ENCODE assay signal across 24 mouse cellular contexts in genomic region chr1:139808594-139808993, GRCm38 (mm10). TPM values are rescaled to one million over a fixed set of nuclear protein-coding genes. Genes with fewer than 3 reads are reported as not detected.
"Had no signal": no experiment of that assay in that cellular context is flagged by ENCODE, and none has a peak within 500 bp of the region (broad histone marks: within the 10 kb centered on the region; RNA-seq: fewer than 3 reads in every experiment).

No protein-coding gene starts in this region.

- H3K9me3 ChIP-seq: neural tube, embryonic 13.5 days; neural tube, embryonic 15.5 days; stomach, embryonic 15.5 days had no signal

- H3K27ac ChIP-seq: neural tube, embryonic 13.5 days; neural tube, embryonic 15.5 days; stomach, embryonic 15.5 days; stomach, postnatal 0 days had no signal

- H3K4me2 ChIP-seq: neural tube, embryonic 13.5 days; neural tube, embryonic 15.5 days; stomach, embryonic 15.5 days had no signal

- DNase-seq: retina, postnatal 1 day; right cerebral cortex, adult 18-20 months; right cerebral cortex, postnatal 14 days; right cerebral cortex, postnatal 25 days; right cerebral cortex, postnatal 4 days; spleen, adult 18-20 months; thymus, adult 18-20 months; thymus, adult 2 months; thymus, postnatal 14 days; thymus, postnatal 25 days; thymus, postnatal 36 days; thymus, postnatal 4 days had no signal

- H3K4me3 ChIP-seq: neural tube, embryonic 13.5 days; neural tube, embryonic 15.5 days; stomach, embryonic 15.5 days had no signal

- H3K9ac ChIP-seq: neural tube, embryonic 13.5 days; neural tube, embryonic 15.5 days; stomach, embryonic 15.5 days had no signal

- H3K4me1 ChIP-seq: neural tube, embryonic 13.5 days; neural tube, embryonic 15.5 days; stomach, embryonic 15.5 days had no signal

- H3K27me3 ChIP-seq: neural tube, embryonic 13.5 days; neural tube, embryonic 15.5 days; stomach, embryonic 15.5 days had no signal

- H3K36me3 ChIP-seq: neural tube, embryonic 13.5 days; neural tube, embryonic 15.5 days; stomach, embryonic 15.5 days had no signal

RNA-seq across cellular contexts. Expression of gene Gm4788, which starts 27.6 kb away (rescaled TPM):
- total RNA-seq: neutrophil, adult 5-6 weeks had no signal
- polyA plus RNA-seq: neural tube, embryonic 13.5 days; neural tube, embryonic 14.5 days; neural tube, embryonic 15.5 days; small intestine, adult 2 months; spleen, adult 2 months; stomach, embryonic 14.5 days; stomach, embryonic 15.5 days; stomach, postnatal 0 days; testis, adult 2 months; thymus, adult 2 months; thymus, postnatal 0 days; urinary bladder, adult 2 months had no signal

RNA-seq across cellular contexts. Expression of gene Cfhr2, which starts 49.9 kb away (rescaled TPM):
- total RNA-seq: neutrophil, adult 5-6 weeks had no signal
- polyA plus RNA-seq: neural tube, embryonic 13.5 days; neural tube, embryonic 14.5 days; neural tube, embryonic 15.5 days; small intestine, adult 2 months; spleen, adult 2 months; stomach, embryonic 14.5 days; testis, adult 2 months; thymus, adult 2 months; thymus, postnatal 0 days had no signal
